10 mouse cellular contexts compared by ENCODE assay signal in genomic region chr11:69557381-69557958, GRCm38 (mm10). TPM values are rescaled to one million over a fixed set of nuclear protein-coding genes. Genes with fewer than 3 reads are reported as not detected.
DNase-seq lines count a peak whose midpoint lies in the region; ATAC-seq lines count a peak whose summit lies in the region.
"Had no signal": no experiment of that assay in that cellular context is flagged by ENCODE, and none has a peak within 500 bp of the region (broad histone marks: within the 10 kb centered on the region; RNA-seq: fewer than 3 reads in every experiment).

No protein-coding gene starts in this region.

- no peaks in the 10 kb centered on the region for H3K9me3 ChIP-seq in heart, embryonic 15.5 days (replicated peaks)
- no peaks in the 10 kb centered on the region for H3K9me3 ChIP-seq in hindbrain, embryonic 12.5 days (replicated peaks)
- H3K9me3 ChIP-seq in midbrain, embryonic 15.5 days = no peaks in the 10 kb centered on the region

- intact Hi-C loops in heart, postnatal 14 days (cut with DNase I) = no loop called here

- peaks cover 11% of the 10 kb centered on the region; the same call in 1 of the 2 replicates for H3K36me3 ChIP-seq in heart, embryonic 15.5 days
- H3K36me3 ChIP-seq in hindbrain, embryonic 12.5 days = peaks cover 16% of the 10 kb centered on the region
- no peaks in the 10 kb centered on the region; the same call in 1 of the 2 replicates for H3K36me3 ChIP-seq in midbrain, embryonic 15.5 days (replicated peaks)

- H3K4me2 ChIP-seq in heart, embryonic 15.5 days = 0 out of 2 replicates have a peak overlapping the region, but pooled peaks have one; percentile 97
- H3K4me2 ChIP-seq in hindbrain, embryonic 12.5 days (replicated peaks) = peak overlapping the region; percentile 95
- H3K4me2 ChIP-seq in midbrain, embryonic 15.5 days = peak overlapping the region; percentile 92

- ATAC-seq in heart, embryonic 15.5 days (replicated peaks; ENCODE audit: insufficient number of reproducible peaks, insufficient read depth, low FRiP score, low read depth) = no peak
- ATAC-seq in hindbrain, embryonic 12.5 days (ENCODE audit: low FRiP score) = peak; percentile 21; the same call in 1 of the 2 replicates
- no peak for ATAC-seq in midbrain, embryonic 15.5 days (replicated peaks)
- ATAC-seq: inflammation-experienced regulatory T-cells, adult 6 months had no signal

- H3K4me3 ChIP-seq in heart, embryonic 15.5 days = no peak overlapping the region
- H3K4me3 ChIP-seq in hindbrain, embryonic 12.5 days = peak overlapping the region; percentile 81
- peak overlapping the region; percentile 74 for H3K4me3 ChIP-seq in midbrain, embryonic 15.5 days

- 45% methylated on average over 14 of the region's 14 CpGs for WGBS in heart, embryonic 15.5 days
- 19% methylated on average over 14 of the region's 14 CpGs for WGBS in hindbrain, embryonic 12.5 days
- WGBS in midbrain, embryonic 15.5 days = 4% methylated on average over 14 of the region's 14 CpGs

- H3K9ac ChIP-seq in heart, embryonic 15.5 days = 0 out of 2 replicates have a peak overlapping the region, but pooled peaks have one; percentile 0
- H3K9ac ChIP-seq in hindbrain, embryonic 12.5 days = peak overlapping the region; percentile 42
- H3K9ac ChIP-seq in midbrain, embryonic 15.5 days = peak overlapping the region; percentile 90

- peaks cover 11% of the 10 kb centered on the region; the same call in 1 of the 2 replicates for H3K27me3 ChIP-seq in heart, embryonic 15.5 days
- 0 out of 2 replicates have a peak, but pooled peaks cover 2% of the 10 kb centered on the region for H3K27me3 ChIP-seq in hindbrain, embryonic 12.5 days
- no peaks in the 10 kb centered on the region for H3K27me3 ChIP-seq in midbrain, embryonic 15.5 days (replicated peaks)

- DNase-seq in heart, postnatal 14 days = no peak
- DNase-seq in embryo, embryonic 10.5 days (ENCODE audit: low spot score) = peak; percentile 67
- DNase-seq in thymus, postnatal 4 days = no peak
- DNase-seq in thymus, adult 18-20 months = no peak
- no peak for DNase-seq in adrenal gland, adult 2 months

- peaks cover 40% of the 10 kb centered on the region for H3K4me1 ChIP-seq in heart, embryonic 15.5 days (replicated peaks)
- peaks cover 94% of the 10 kb centered on the region for H3K4me1 ChIP-seq in hindbrain, embryonic 12.5 days
- peaks cover 90% of the 10 kb centered on the region for H3K4me1 ChIP-seq in midbrain, embryonic 15.5 days

- H3K27ac ChIP-seq in heart, embryonic 15.5 days = no peak overlapping the region
- peak overlapping the region; percentile 49; the same call in 1 of the 2 replicates for H3K27ac ChIP-seq in hindbrain, embryonic 12.5 days
- H3K27ac ChIP-seq in midbrain, embryonic 15.5 days = peak overlapping the region; percentile 79
- H3K27ac ChIP-seq: macrophage had no signal

RNA-seq across cellular contexts. Expression of gene Efnb3, which starts 2.5 kb away (rescaled TPM):
- 53.8 and 59.7 TPM in 2 replicates for polyA plus RNA-seq in heart, embryonic 15.5 days (2015; fragmentation: Nextera tagmentation; extraction: Ambion mirVana)
- 10 to 100 TPM; 60.5 to 70.3 TPM for total RNA-seq in heart, postnatal 14 days (2021)
- polyA plus RNA-seq in hindbrain, embryonic 12.5 days (2016; fragmentation: Nextera tagmentation; extraction: Ambion mirVana) = 95.7 and 106 TPM in 2 replicates
- 178 and 188 TPM in 2 replicates for polyA plus RNA-seq in midbrain, embryonic 15.5 days (2015; fragmentation: Nextera tagmentation; extraction: Ambion mirVana)
- under 1 TPM; 0.52 to 0.69 TPM for total RNA-seq in adrenal gland, adult 2 months (2021)
- polyA plus RNA-seq in adrenal gland, adult 2 months (2012; rRNA removed) = 0.77 and 1.3 TPM in 2 replicates

RNA-seq across cellular contexts. Expression of gene Dnah2, which starts 8.6 kb away (rescaled TPM):
- polyA plus RNA-seq in heart, embryonic 15.5 days (2015; fragmentation: Nextera tagmentation; extraction: Ambion mirVana) = 0.21 and 0.42 TPM in 2 replicates
- under 1 TPM; 0.07 to 0.38 TPM for total RNA-seq in heart, postnatal 14 days (2021)
- 1.4 and 2.5 TPM in 2 replicates for polyA plus RNA-seq in hindbrain, embryonic 12.5 days (2016; fragmentation: Nextera tagmentation; extraction: Ambion mirVana)
- polyA plus RNA-seq in midbrain, embryonic 15.5 days (2015; fragmentation: Nextera tagmentation; extraction: Ambion mirVana) = 4.5 and 5.7 TPM in 2 replicates
- total RNA-seq in adrenal gland, adult 2 months (2021) = under 1 TPM; 0.32 to 0.66 TPM
- polyA plus RNA-seq in adrenal gland, adult 2 months (2012; rRNA removed) = 0.19 and 0.28 TPM in 2 replicates

RNA-seq across cellular contexts. Expression of gene Wrap53, which starts 22.6 kb away (rescaled TPM):
- polyA plus RNA-seq in heart, embryonic 15.5 days (2015; fragmentation: Nextera tagmentation; extraction: Ambion mirVana) = 13.3 and 17.0 TPM in 2 replicates
- 1 to 10 TPM; 4.3 to 6.5 TPM for total RNA-seq in heart, postnatal 14 days (2021)
- 29.7 and 29.9 TPM in 2 replicates for polyA plus RNA-seq in hindbrain, embryonic 12.5 days (2016; fragmentation: Nextera tagmentation; extraction: Ambion mirVana)
- polyA plus RNA-seq in midbrain, embryonic 15.5 days (2015; fragmentation: Nextera tagmentation; extraction: Ambion mirVana) = 21.4 and 23.2 TPM in 2 replicates
- total RNA-seq in adrenal gland, adult 2 months (2021) = 10 to 100 TPM in 1 of 2 experiments, 1 to 10 TPM in 1; 8.4 to 12.0 TPM
- 14.8 and 16.1 TPM in 2 replicates for polyA plus RNA-seq in adrenal gland, adult 2 months (2012; rRNA removed)

RNA-seq across cellular contexts. Expression of gene Trp53, which starts 22.7 kb away (rescaled TPM):
- polyA plus RNA-seq in heart, embryonic 15.5 days (2015; fragmentation: Nextera tagmentation; extraction: Ambion mirVana) = 59.4 and 88.1 TPM in 2 replicates
- 10 to 100 TPM; 22.1 to 27.3 TPM for total RNA-seq in heart, postnatal 14 days (2021)
- 105 and 109 TPM in 2 replicates for polyA plus RNA-seq in hindbrain, embryonic 12.5 days (2016; fragmentation: Nextera tagmentation; extraction: Ambion mirVana)
- polyA plus RNA-seq in midbrain, embryonic 15.5 days (2015; fragmentation: Nextera tagmentation; extraction: Ambion mirVana) = 60.4 and 70.1 TPM in 2 replicates
- total RNA-seq in adrenal gland, adult 2 months (2021) = 10 to 100 TPM; 59.6 to 67.5 TPM
- 78.9 and 85.0 TPM in 2 replicates for polyA plus RNA-seq in adrenal gland, adult 2 months (2012; rRNA removed)

RNA-seq across cellular contexts. Expression of gene Atp1b2, which starts 48.3 kb away (rescaled TPM):
- 24.2 and 24.5 TPM in 2 replicates for polyA plus RNA-seq in heart, embryonic 15.5 days (2015; fragmentation: Nextera tagmentation; extraction: Ambion mirVana)
- 10 to 100 TPM; 31.8 to 31.9 TPM for total RNA-seq in heart, postnatal 14 days (2021)
- 12.1 and 18.5 TPM in 2 replicates for polyA plus RNA-seq in hindbrain, embryonic 12.5 days (2016; fragmentation: Nextera tagmentation; extraction: Ambion mirVana)
- polyA plus RNA-seq in midbrain, embryonic 15.5 days (2015; fragmentation: Nextera tagmentation; extraction: Ambion mirVana) = 60.0 and 60.9 TPM in 2 replicates
- 10 to 100 TPM; 34.9 to 40.2 TPM for total RNA-seq in adrenal gland, adult 2 months (2021)
- 28.3 and 31.5 TPM in 2 replicates for polyA plus RNA-seq in adrenal gland, adult 2 months (2012; rRNA removed)
- polyA plus RNA-seq: macrophage had no signal

Comparison
In these comparisons a context has a peak if more than half of its experiments do, and no peak if none do; other contexts are left out.
1. H3K9ac ChIP-seq: peak in every context shown above with its lines; median percentile 90 in midbrain, embryonic 15.5 days; 42 in hindbrain, embryonic 12.5 days; 0 in heart, embryonic 15.5 days.
2. RNA of gene Efnb3, which starts 2.5 kb away (polyA plus RNA-seq): 178 to 188 TPM in midbrain, embryonic 15.5 days, 95.7 to 106 TPM in hindbrain, embryonic 12.5 days and 53.8 to 59.7 TPM in heart, embryonic 15.5 days; 0.77 to 1.3 TPM in adrenal gland, adult 2 months; every median in the first group is over 10 times any median in the second.
3. Peak in every context shown above with its lines, with median percentiles within 50 percentile points of each other: H3K4me2 ChIP-seq.